ENCODE assay signal across 7 mouse cellular contexts in the genomic region with DNA sequence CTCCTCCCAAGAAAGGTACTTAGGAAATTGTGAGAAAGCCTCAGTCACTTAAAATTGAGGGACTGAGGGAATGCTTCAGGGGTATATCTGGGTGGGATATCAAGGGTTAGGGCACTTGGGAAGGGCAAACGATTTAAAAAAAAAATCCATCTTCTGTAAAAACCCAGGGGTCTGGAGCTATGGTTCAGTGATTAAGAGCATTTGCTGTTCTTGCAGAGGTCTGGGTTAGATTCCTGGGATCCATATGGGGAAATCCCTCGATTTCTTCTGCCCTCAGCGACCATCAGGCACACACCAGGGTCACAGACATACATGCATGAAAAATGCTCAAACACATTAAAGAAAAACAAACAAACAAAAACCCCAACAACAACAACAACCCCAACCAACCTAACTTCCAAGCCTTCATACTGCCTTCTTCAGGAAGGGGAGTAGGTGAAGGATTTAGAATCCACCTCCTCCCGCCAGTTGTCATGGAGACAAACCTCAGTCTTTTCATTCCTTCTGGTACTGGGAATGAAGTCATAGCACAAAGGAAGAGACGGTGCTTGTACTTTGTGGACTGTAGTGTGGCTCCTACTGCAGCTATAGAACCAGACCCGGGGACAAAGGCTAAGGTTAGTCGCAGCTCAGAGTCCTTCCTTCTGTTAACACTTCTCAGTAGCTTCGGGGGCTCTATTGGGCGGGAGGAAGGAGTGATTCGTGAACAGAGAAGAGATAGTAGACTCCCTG. TPM values are rescaled to one million over a fixed set of nuclear protein-coding genes. Genes with fewer than 3 reads are reported as not detected.
DNase-seq lines count a peak whose midpoint lies in the region; ATAC-seq and TF ChIP-seq lines count a peak whose summit lies in the region.

No protein-coding gene starts in this region.

- no peaks in the 10 kb centered on the region for H3K9me3 ChIP-seq in lung, embryonic 14.5 days (ENCODE audit: low read depth, low read length)
- H3K9me3 ChIP-seq in hindbrain, embryonic 12.5 days (replicated peaks) = no peaks in the 10 kb centered on the region
- no peaks in the 10 kb centered on the region for H3K9me3 ChIP-seq in midbrain, embryonic 11.5 days (ENCODE audit: control insufficient read depth, low read length)

- peak overlapping the region; percentile 99 for H3K27ac ChIP-seq in lung, embryonic 14.5 days (ENCODE audit: low read depth)
- H3K27ac ChIP-seq in hindbrain, embryonic 12.5 days = peak overlapping the region; percentile 99
- H3K27ac ChIP-seq in midbrain, embryonic 11.5 days (ENCODE audit: low read depth, low read length) = peak overlapping the region; percentile 97

- H3K4me2 ChIP-seq in lung, embryonic 14.5 days = peak overlapping the region; percentile 64
- peak overlapping the region; percentile 65 for H3K4me2 ChIP-seq in hindbrain, embryonic 12.5 days (replicated peaks)
- H3K4me2 ChIP-seq in midbrain, embryonic 11.5 days = peak overlapping the region; percentile 60

- intact Hi-C loops in left cerebral cortex, postnatal 10 days (cut with DNase I) = loop anchor here (5.0 kb wide), 2 partner anchors 84 to 156 kb away; no protein-coding TSS in a partner anchor

- no peaks in the 10 kb centered on the region for H3K36me3 ChIP-seq in lung, embryonic 14.5 days (ENCODE audit: insufficient read depth)
- no peaks in the 10 kb centered on the region for H3K36me3 ChIP-seq in hindbrain, embryonic 12.5 days
- no peaks in the 10 kb centered on the region for H3K36me3 ChIP-seq in midbrain, embryonic 11.5 days (ENCODE audit: control insufficient read depth, insufficient read depth, low read length)

- H3K9ac ChIP-seq in lung, embryonic 14.5 days = peak overlapping the region; percentile 94
- H3K9ac ChIP-seq in hindbrain, embryonic 12.5 days = peak overlapping the region; percentile 93
- peak overlapping the region; percentile 87 for H3K9ac ChIP-seq in midbrain, embryonic 11.5 days (ENCODE audit: low read length)

- TF ChIP-seq CTCF in lung, embryonic 14.5 days (IDR thresholded peaks at IDR 0.05; ENCODE audit: low read depth) = no peak

- ATAC-seq in lung, embryonic 14.5 days (ENCODE audit: insufficient read depth) = peak; percentile 77
- ATAC-seq in common myeloid progenitor, adult 5-6 weeks (replicated peaks; ENCODE audit: low read depth, poor library complexity, severe bottlenecking) = peak; percentile 41
- peak; percentile 90 for ATAC-seq in hindbrain, embryonic 12.5 days (ENCODE audit: low FRiP score)
- peak; percentile 86 for ATAC-seq in midbrain, embryonic 11.5 days (ENCODE audit: low FRiP score)

- no peaks in the 10 kb centered on the region for H3K27me3 ChIP-seq in lung, embryonic 14.5 days (ENCODE audit: insufficient read depth, low read length)
- H3K27me3 ChIP-seq in hindbrain, embryonic 12.5 days = no peaks in the 10 kb centered on the region
- no peaks in the 10 kb centered on the region for H3K27me3 ChIP-seq in midbrain, embryonic 11.5 days (ENCODE audit: control insufficient read depth, insufficient read depth, low read length)

- 5% methylated on average over 10 of the region's 10 CpGs for WGBS in lung, embryonic 14.5 days
- WGBS in hindbrain, embryonic 12.5 days = 7% methylated on average over 10 of the region's 10 CpGs
- 3% methylated on average over 10 of the region's 10 CpGs for WGBS in midbrain, embryonic 11.5 days

- H3K4me3 ChIP-seq in lung, embryonic 14.5 days (ENCODE audit: low read depth, low read length) = peak overlapping the region; percentile 81
- H3K4me3 ChIP-seq in hindbrain, embryonic 12.5 days = peak overlapping the region; percentile 84
- H3K4me3 ChIP-seq in midbrain, embryonic 11.5 days (ENCODE audit: low read depth, low read length) = peak overlapping the region; percentile 91

- DNase-seq in lung, embryonic 14.5 days = no peak
- no peak for DNase-seq in lung, adult 18-20 months
- DNase-seq in midbrain, embryonic 11.5 days (ENCODE audit: low spot score, missing footprints) = peak; percentile 91
- no peak for DNase-seq in ovary, postnatal 10 days (ENCODE audit: low spot score)
- DNase-seq in left cerebral cortex, postnatal 10 days (ENCODE audit: extremely low spot score in 1 of 2, low spot score in 2 of 2) = no peak

- peaks cover 15% of the 10 kb centered on the region for H3K4me1 ChIP-seq in lung, embryonic 14.5 days (ENCODE audit: insufficient read depth)
- H3K4me1 ChIP-seq in hindbrain, embryonic 12.5 days = peaks cover 28% of the 10 kb centered on the region
- H3K4me1 ChIP-seq in midbrain, embryonic 11.5 days (ENCODE audit: control insufficient read depth, insufficient read depth, low read length) = peaks cover 16% of the 10 kb centered on the region

RNA-seq across cellular contexts. Expression of gene Pank2, which starts 0.6 kb away (rescaled TPM):
- polyA plus RNA-seq in lung, embryonic 14.5 days (2014; fragmentation: Nextera tagmentation; extraction: Ambion mirVana) = 51.0 and 51.2 TPM in 2 replicates
- 57.3 and 72.4 TPM in 2 replicates for total RNA-seq in common myeloid progenitor, adult 5-6 weeks (2017)
- 57.4 and 62.2 TPM in 2 replicates for polyA plus RNA-seq in hindbrain, embryonic 12.5 days (2016; fragmentation: Nextera tagmentation; extraction: Ambion mirVana)
- 61.1 and 70.3 TPM in 2 replicates for polyA plus RNA-seq in midbrain, embryonic 11.5 days (2014; fragmentation: Nextera tagmentation; extraction: Ambion mirVana)
- 10 to 100 TPM; 51.9 to 57.1 TPM for total RNA-seq in left cerebral cortex, postnatal 10 days (2021)

RNA-seq across cellular contexts. Expression of gene Mavs, which starts 27.8 kb away (rescaled TPM):
- 16.1 and 16.5 TPM in 2 replicates for polyA plus RNA-seq in lung, embryonic 14.5 days (2014; fragmentation: Nextera tagmentation; extraction: Ambion mirVana)
- 15.8 and 16.5 TPM in 2 replicates for total RNA-seq in common myeloid progenitor, adult 5-6 weeks (2017)
- polyA plus RNA-seq in hindbrain, embryonic 12.5 days (2016; fragmentation: Nextera tagmentation; extraction: Ambion mirVana) = 10.6 and 11.6 TPM in 2 replicates
- 11.0 and 13.3 TPM in 2 replicates for polyA plus RNA-seq in midbrain, embryonic 11.5 days (2014; fragmentation: Nextera tagmentation; extraction: Ambion mirVana)
- total RNA-seq in left cerebral cortex, postnatal 10 days (2021) = 1 to 10 TPM; 4.4 to 4.9 TPM

RNA-seq across cellular contexts. Expression of gene Ap5s1, which starts 54.8 kb away (rescaled TPM):
- 24.5 and 25.5 TPM in 2 replicates for polyA plus RNA-seq in lung, embryonic 14.5 days (2014; fragmentation: Nextera tagmentation; extraction: Ambion mirVana)
- total RNA-seq in common myeloid progenitor, adult 5-6 weeks (2017) = 2.4 and 2.6 TPM in 2 replicates
- 28.4 and 29.1 TPM in 2 replicates for polyA plus RNA-seq in hindbrain, embryonic 12.5 days (2016; fragmentation: Nextera tagmentation; extraction: Ambion mirVana)
- polyA plus RNA-seq in midbrain, embryonic 11.5 days (2014; fragmentation: Nextera tagmentation; extraction: Ambion mirVana) = 26.6 and 29.4 TPM in 2 replicates
- 10 to 100 TPM; 21.2 to 23.6 TPM for total RNA-seq in left cerebral cortex, postnatal 10 days (2021)
